Mouse (Mus musculus): ENCODE data around the gene Usp6nl.

- TF ChIP-seq EP300 (IDR thresholded peaks at IDR 0.05; ENCODE audit: insufficient read depth, low read depth, low read length) (no peak), CTCF (IDR thresholded peaks at IDR 0.05) (no peak)
These were observed 56.2 kb downstream of the Usp6nl start for GRCm38 (mm10) chr2:6378590-6379205.

Data from heart, adult 2 months (tissue).